Comparison of ENCODE assay signal across 7 mouse cellular contexts in genomic region chr9:110709640-110710258, GRCm38 (mm10). TPM values are rescaled to one million over a fixed set of nuclear protein-coding genes. Genes with fewer than 3 reads are reported as not detected.
DNase-seq lines count a peak whose midpoint lies in the region; ATAC-seq lines count a peak whose summit lies in the region.

No protein-coding gene starts in this region.

- WGBS in embryonic facial prominence, embryonic 11.5 days, result 49% methylated on average over 5 of the region's 5 CpGs
- WGBS in limb, embryonic 12.5 days, result 40% methylated on average over 5 of the region's 5 CpGs
- 53% methylated on average over 5 of the region's 5 CpGs for WGBS in midbrain, embryonic 14.5 days

- H3K9ac ChIP-seq in embryonic facial prominence, embryonic 11.5 days (replicated peaks; ENCODE audit: low read length), result no peak overlapping the region
- H3K9ac ChIP-seq in limb, embryonic 12.5 days (replicated peaks), result 0 out of 2 replicates have a peak overlapping the region, but pooled peaks have one; percentile 8
- no peak overlapping the region for H3K9ac ChIP-seq in midbrain, embryonic 14.5 days (replicated peaks; ENCODE audit: low read length)

- no peak overlapping the region for H3K4me3 ChIP-seq in embryonic facial prominence, embryonic 11.5 days (ENCODE audit: low read depth, low read length)
- H3K4me3 ChIP-seq in limb, embryonic 12.5 days (replicated peaks), result no peak overlapping the region
- no peak overlapping the region for H3K4me3 ChIP-seq in midbrain, embryonic 14.5 days (replicated peaks; ENCODE audit: low read depth, low read length)

- H3K27me3 ChIP-seq in embryonic facial prominence, embryonic 11.5 days (ENCODE audit: control insufficient read depth, insufficient read depth, low read length), result no peaks in the 10 kb centered on the region
- no peaks in the 10 kb centered on the region for H3K27me3 ChIP-seq in limb, embryonic 12.5 days
- no peaks in the 10 kb centered on the region for H3K27me3 ChIP-seq in midbrain, embryonic 14.5 days (ENCODE audit: control insufficient read depth, insufficient read depth, low read length)

- peak; percentile 86 for DNase-seq in adrenal gland, postnatal 14 days
- DNase-seq in embryonic facial prominence, embryonic 11.5 days (ENCODE audit: low spot score), result peak; percentile 80
- DNase-seq in heart, adult 11 months, result peak; percentile 99
- peak; percentile 82 for DNase-seq in kidney, adult 18-20 months
- peak; percentile 86 for DNase-seq in midbrain, embryonic 14.5 days
- DNase-seq in spleen, adult 12 weeks (ENCODE audit: low spot score), result peak; percentile 61

- no peaks in the 10 kb centered on the region for H3K9me3 ChIP-seq in embryonic facial prominence, embryonic 11.5 days (replicated peaks; ENCODE audit: control insufficient read depth, low read length)
- H3K9me3 ChIP-seq in limb, embryonic 12.5 days, result no peaks in the 10 kb centered on the region
- H3K9me3 ChIP-seq in midbrain, embryonic 14.5 days (ENCODE audit: control insufficient read depth, low read length), result no peaks in the 10 kb centered on the region

- H3K4me1 ChIP-seq in embryonic facial prominence, embryonic 11.5 days (ENCODE audit: control insufficient read depth, insufficient read depth, low read length), result no peaks in the 10 kb centered on the region
- no peaks in the 10 kb centered on the region; the same call in 1 of the 2 replicates for H3K4me1 ChIP-seq in limb, embryonic 12.5 days (replicated peaks)
- H3K4me1 ChIP-seq in midbrain, embryonic 14.5 days (ENCODE audit: control insufficient read depth, insufficient read depth, low read length), result no peaks in the 10 kb centered on the region

- peak; percentile 72 for ATAC-seq in embryonic facial prominence, embryonic 11.5 days (replicated peaks; ENCODE audit: insufficient number of reproducible peaks, low FRiP score, low TSS enrichment, low read depth)
- ATAC-seq in limb, embryonic 12.5 days (ENCODE audit: insufficient number of reproducible peaks, insufficient read depth, low FRiP score, low TSS enrichment, low read depth), result peak; percentile 60; the same call in 1 of the 2 replicates
- peak; percentile 73; the same call in 1 of the 2 replicates for ATAC-seq in midbrain, embryonic 14.5 days (ENCODE audit: low FRiP score, low TSS enrichment)

- H3K4me2 ChIP-seq in embryonic facial prominence, embryonic 11.5 days (ENCODE audit: low read depth, low read length), result no peak overlapping the region
- H3K4me2 ChIP-seq in limb, embryonic 12.5 days, result no peak overlapping the region
- H3K4me2 ChIP-seq in midbrain, embryonic 14.5 days (ENCODE audit: low read length), result no peak overlapping the region

- H3K27ac ChIP-seq in embryonic facial prominence, embryonic 11.5 days (replicated peaks; ENCODE audit: low read depth, low read length), result no peak overlapping the region
- no peak overlapping the region for H3K27ac ChIP-seq in limb, embryonic 12.5 days
- no peak overlapping the region for H3K27ac ChIP-seq in midbrain, embryonic 14.5 days (replicated peaks; ENCODE audit: low read depth, low read length)

- H3K36me3 ChIP-seq in embryonic facial prominence, embryonic 11.5 days (replicated peaks; ENCODE audit: control insufficient read depth, insufficient read depth, low read depth, low read length), result no peaks in the 10 kb centered on the region; the same call in 1 of the 2 replicates
- H3K36me3 ChIP-seq in limb, embryonic 12.5 days, result peaks cover 41% of the 10 kb centered on the region
- peaks cover 28% of the 10 kb centered on the region for H3K36me3 ChIP-seq in midbrain, embryonic 14.5 days (ENCODE audit: control insufficient read depth, insufficient read depth, low read length)

RNA-seq across cellular contexts. Expression of gene Myl3, which starts 31.9 kb away (rescaled TPM):
- 0.37 TPM in 1 of 2 replicates, not detected in the other for total RNA-seq in adrenal gland, postnatal 14 days (2021)
- 2.8 and 14.9 TPM in 2 replicates for polyA plus RNA-seq in embryonic facial prominence, embryonic 11.5 days (2014; fragmentation: Nextera tagmentation; extraction: Ambion mirVana)
- 1.6 and 2.6 TPM in 2 replicates for polyA plus RNA-seq in limb, embryonic 12.5 days (2016; fragmentation: Nextera tagmentation; extraction: Ambion mirVana)
- 0.25 TPM in 1 of 2 replicates, not detected in the other for polyA plus RNA-seq in midbrain, embryonic 14.5 days (2014; fragmentation: Nextera tagmentation; extraction: Ambion mirVana)

RNA-seq across cellular contexts. Expression of gene Pth1r, which starts 37.2 kb away (rescaled TPM):
- 6.9 and 9.0 TPM in 2 replicates for total RNA-seq in adrenal gland, postnatal 14 days (2021)
- polyA plus RNA-seq in embryonic facial prominence, embryonic 11.5 days (2014; fragmentation: Nextera tagmentation; extraction: Ambion mirVana), result 37.8 and 39.8 TPM in 2 replicates
- 76.6 and 81.8 TPM in 2 replicates for polyA plus RNA-seq in limb, embryonic 12.5 days (2016; fragmentation: Nextera tagmentation; extraction: Ambion mirVana)
- 5.8 and 9.3 TPM in 2 replicates for polyA plus RNA-seq in midbrain, embryonic 14.5 days (2014; fragmentation: Nextera tagmentation; extraction: Ambion mirVana)

RNA-seq across cellular contexts. Expression of gene Ccdc12, which starts 53.4 kb away (rescaled TPM):
- total RNA-seq in adrenal gland, postnatal 14 days (2021), result 60.4 and 79.3 TPM in 2 replicates
- 117 and 118 TPM in 2 replicates for polyA plus RNA-seq in embryonic facial prominence, embryonic 11.5 days (2014; fragmentation: Nextera tagmentation; extraction: Ambion mirVana)
- polyA plus RNA-seq in limb, embryonic 12.5 days (2016; fragmentation: Nextera tagmentation; extraction: Ambion mirVana), result 126 and 133 TPM in 2 replicates
- polyA plus RNA-seq in midbrain, embryonic 14.5 days (2014; fragmentation: Nextera tagmentation; extraction: Ambion mirVana), result 106 and 122 TPM in 2 replicates

RNA-seq across cellular contexts. Expression of gene Nbeal2, which starts 55.8 kb away (rescaled TPM):
- 9.1 and 15.4 TPM in 2 replicates for total RNA-seq in adrenal gland, postnatal 14 days (2021)
- polyA plus RNA-seq in embryonic facial prominence, embryonic 11.5 days (2014; fragmentation: Nextera tagmentation; extraction: Ambion mirVana), result 0.70 and 0.71 TPM in 2 replicates
- polyA plus RNA-seq in limb, embryonic 12.5 days (2016; fragmentation: Nextera tagmentation; extraction: Ambion mirVana), result 1.1 and 1.6 TPM in 2 replicates
- polyA plus RNA-seq in midbrain, embryonic 14.5 days (2014; fragmentation: Nextera tagmentation; extraction: Ambion mirVana), result 3.6 and 5.3 TPM in 2 replicates
